Mouse (Mus musculus): ENCODE data around the gene Olfr203.
"Not testable (repeated sequence)": the region's sequence is repeated elsewhere in the genome, so short reads cannot be mapped to it uniquely, and the experiment has no call there.

DNA sequence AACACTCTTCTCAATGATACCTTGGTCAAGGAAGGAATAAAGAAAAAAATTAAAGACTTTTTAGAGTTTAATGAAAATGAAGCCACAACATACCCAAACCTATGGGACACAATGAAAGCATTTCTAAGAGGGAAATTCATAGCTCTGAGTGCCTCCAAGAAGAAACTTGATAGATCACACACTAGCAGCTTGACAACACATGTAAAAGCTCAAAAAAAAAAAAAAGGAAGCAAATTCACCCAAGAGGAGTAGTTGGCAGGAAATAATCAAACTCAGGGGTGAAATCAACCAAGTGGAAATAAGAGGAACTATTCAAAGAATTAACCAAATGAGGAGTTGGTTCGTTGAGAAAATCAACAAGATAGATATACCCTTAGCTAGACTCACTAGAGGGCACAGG, 24.6 kb downstream of the Olfr203 start:
- TF ChIP-seq CTCF, EP300 (IDR thresholded peaks at IDR 0.05; ENCODE audit: low read depth): not testable (repeated sequence)
